Mouse (Mus musculus) regulatory T cell (primary cell): Measurements from ENCODE around the gene Zfp426.

ENCODE experiments used
- in situ Hi-C: fragments of 300-600 bp; cut with MboI, MseI; formaldehyde crosslinking; loops from one replicate; pipeline ENCODE4 v1.15.1; 2025; ENCODE audit warnings: high pct_unique_total_duplicates

The Zfp426 gene

GRCm38 (mm10) chr9:20492527-20493233 is at the start of gene Zfp426:
Gene Zfp426, minus strand, starts transcription at chr9:20492746.
- in situ Hi-C loops, result no loop called here

GRCm38 (mm10) chr9:20536598-20536997 is 44.1 kb upstream of the Zfp426 start:
- in situ Hi-C loops, result no loop called here

- in situ Hi-C loops, result no loop called here
These were observed 41.9 kb upstream of the Zfp426 start for GRCm38 (mm10) chr9:20534326-20534926.

GRCm38 (mm10) chr9:20521306-20521957 is 28.9 kb upstream of the Zfp426 start, which contains the start of gene Zfp266:
Gene Zfp266, minus strand, starts transcription at chr9:20521417.
- in situ Hi-C loops, result no loop called here

- in situ Hi-C loops, result no loop called here
These were observed 28.1 kb upstream of the Zfp426 start for GRCm38 (mm10) chr9:20520531-20521210.

- in situ Hi-C loops, result no loop called here
These were observed 27.4 kb upstream of the Zfp426 start for GRCm38 (mm10) chr9:20519949-20520348.

- in situ Hi-C loops, result no loop called here
These were observed 26.2 kb upstream of the Zfp426 start for GRCm38 (mm10) chr9:20518708-20519107.

- in situ Hi-C loops, result no loop called here
These were observed 25.2 kb upstream of the Zfp426 start for GRCm38 (mm10) chr9:20517727-20518126.

GRCm38 (mm10) chr9:20514016-20514415 is 21.5 kb upstream of the Zfp426 start:
- in situ Hi-C loops, result no loop called here

GRCm38 (mm10) chr9:20512714-20513113 is 20.2 kb upstream of the Zfp426 start:
- in situ Hi-C loops, result no loop called here

- in situ Hi-C loops, result no loop called here
These were observed 19.1 kb upstream of the Zfp426 start for GRCm38 (mm10) chr9:20511645-20512044.

GRCm38 (mm10) chr9:20510346-20510745 is 17.8 kb upstream of the Zfp426 start:
- in situ Hi-C loops, result no loop called here

- in situ Hi-C loops, result no loop called here
These were observed 17.1 kb upstream of the Zfp426 start for GRCm38 (mm10) chr9:20509676-20510075.

- in situ Hi-C loops, result no loop called here
These were observed 12.3 kb upstream of the Zfp426 start for GRCm38 (mm10) chr9:20504801-20505200.

- in situ Hi-C loops, result no loop called here
These were observed 735 bp upstream of the Zfp426 start for GRCm38 (mm10) chr9:20493281-20493680.

GRCm38 (mm10) chr9:20491858-20492526 is 554 bp downstream of the Zfp426 start:
- in situ Hi-C loops, result no loop called here

- in situ Hi-C loops, result no loop called here
These were observed 3.0 kb downstream of the Zfp426 start for GRCm38 (mm10) chr9:20489536-20489935.

GRCm38 (mm10) chr9:20479396-20479795 is 13.2 kb downstream of the Zfp426 start:
- in situ Hi-C loops, result no loop called here

GRCm38 (mm10) chr9:20476632-20477031 is 15.9 kb downstream of the Zfp426 start:
- in situ Hi-C loops, result no loop called here

- in situ Hi-C loops, result loop anchor here (5.0 to 10.0 kb wide), 3 partner anchors 140 to 258 kb away; no protein-coding TSS in a partner anchor
These were observed 25.6 kb downstream of the Zfp426 start for GRCm38 (mm10) chr9:20466761-20467442.
